Mouse (Mus musculus) frontal cortex, postnatal 25 days (tissue): ENCODE measurements at regions not wholly inside any gene's neighbourhood (a gene's known extent, or its start where the extent isn't known, plus 50 kb on each side); places are given as distances from the start of the nearest gene placed in this dataset.
A peak's percentile ranks its signal among the peaks of the same experiment; 100 is the strongest.

Experiments
- DNase-seq, 2 experiments: peaks; one replicate each; pipeline ENCODE4 v3.0.0; 2022; ENCODE audit warnings: low spot score in 2 of 2

DNA sequence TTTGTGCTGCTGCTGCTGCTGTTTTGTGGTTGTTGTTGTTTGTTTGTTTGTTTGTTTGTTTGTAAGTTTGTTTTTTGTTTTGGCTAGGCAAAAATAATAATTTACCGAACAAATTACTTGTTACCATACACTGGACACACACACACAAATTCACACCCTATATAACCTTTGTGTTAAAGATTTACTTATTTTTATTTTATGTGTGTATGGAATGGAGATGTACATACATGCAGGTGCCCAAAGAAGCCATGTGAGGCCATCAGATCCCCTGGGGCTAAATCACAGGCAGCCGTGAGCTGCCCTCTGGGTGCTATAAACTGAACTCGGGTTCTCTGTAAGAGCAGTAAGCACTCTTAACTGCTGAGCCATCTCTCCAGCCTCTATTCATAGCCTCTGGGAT lies 56.0 kb downstream of the Pttg1 start:
- DNase-seq = no peak

DNA sequence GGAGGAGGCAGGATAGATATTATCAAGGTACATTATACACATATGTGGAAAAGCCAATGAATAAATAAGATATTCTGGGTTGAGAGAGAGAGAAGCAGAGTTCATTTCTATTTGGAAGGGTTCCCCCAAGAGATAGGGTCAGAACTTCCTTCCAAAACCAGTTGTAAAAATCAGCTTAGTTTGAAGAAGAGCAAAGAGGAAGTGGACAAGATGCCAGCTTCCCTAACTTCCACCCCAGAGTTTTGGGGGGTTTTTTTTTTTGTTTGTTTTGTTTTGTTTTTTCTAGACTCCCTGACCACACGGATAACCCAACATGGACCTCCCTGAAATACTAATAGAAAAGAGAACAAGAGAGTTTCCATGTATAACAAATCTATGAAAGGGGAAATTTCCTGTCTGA lies 57.7 kb downstream of the Pttg1 start:
- no peak for DNase-seq

DNA sequence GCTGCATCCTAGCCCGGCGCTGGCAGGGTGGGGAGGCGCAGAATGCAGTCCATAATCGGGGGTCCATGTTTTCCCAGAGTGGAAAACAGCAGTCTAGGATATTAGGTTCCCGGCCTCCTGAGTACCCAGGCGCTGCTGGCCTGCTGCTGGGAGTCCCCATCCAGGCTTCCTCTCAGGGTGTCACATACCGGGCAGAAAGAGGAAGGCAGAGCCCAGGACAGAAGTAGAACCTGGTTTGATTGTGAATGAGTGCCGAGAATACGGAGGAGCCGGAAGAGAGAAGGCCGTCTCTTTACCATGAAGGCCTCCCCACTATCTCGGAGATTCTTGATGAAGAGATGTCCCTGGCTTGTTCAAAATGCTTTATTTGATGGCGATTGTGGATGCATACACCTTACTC lies 64.2 kb downstream of the Pttg1 start:
- no peak for DNase-seq

DNA sequence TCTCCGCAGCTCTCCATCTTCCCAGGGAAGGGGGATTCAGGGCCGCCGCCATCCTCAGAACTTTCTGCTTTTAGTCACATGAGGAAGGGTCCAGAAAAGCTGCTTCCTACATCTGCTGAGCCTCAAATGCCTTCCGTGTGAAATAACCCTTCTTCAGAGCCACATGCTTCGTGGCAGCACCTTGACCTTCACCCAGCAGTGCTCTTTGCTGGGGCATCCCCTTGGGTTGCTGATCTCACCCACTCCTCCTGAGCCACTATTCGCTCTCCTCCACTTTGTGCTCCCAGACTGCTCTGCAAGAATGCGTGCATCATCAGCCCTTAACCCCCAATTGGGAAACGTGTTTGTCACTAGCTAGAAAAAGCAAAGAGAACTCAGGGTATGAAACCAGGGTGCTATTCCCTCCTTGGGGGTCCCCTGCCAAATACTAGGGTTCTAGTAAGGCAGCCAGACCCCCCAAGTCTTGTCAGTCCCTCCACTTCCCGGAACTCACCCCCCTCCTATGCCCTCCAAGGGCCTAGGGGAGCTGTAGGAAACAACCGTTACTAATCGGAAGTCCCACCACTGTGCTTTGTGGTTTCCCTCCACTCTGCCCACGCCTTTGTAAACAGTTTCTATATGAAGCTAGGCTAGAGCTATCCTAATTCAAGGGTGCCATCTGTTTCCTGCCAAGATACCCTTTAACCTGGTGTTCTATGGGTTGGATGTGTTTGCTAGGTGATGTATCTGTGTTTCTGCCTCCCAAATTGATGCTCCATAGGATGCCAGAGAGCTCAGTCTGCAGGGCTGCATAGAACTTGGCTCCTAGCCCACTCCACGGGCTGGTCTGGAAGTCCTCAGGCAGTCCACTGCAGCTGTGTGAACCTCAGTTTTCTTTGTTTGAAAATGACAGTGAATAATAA lies 67.4 kb downstream of the Pttg1 start:
- no peak for DNase-seq

DNA sequence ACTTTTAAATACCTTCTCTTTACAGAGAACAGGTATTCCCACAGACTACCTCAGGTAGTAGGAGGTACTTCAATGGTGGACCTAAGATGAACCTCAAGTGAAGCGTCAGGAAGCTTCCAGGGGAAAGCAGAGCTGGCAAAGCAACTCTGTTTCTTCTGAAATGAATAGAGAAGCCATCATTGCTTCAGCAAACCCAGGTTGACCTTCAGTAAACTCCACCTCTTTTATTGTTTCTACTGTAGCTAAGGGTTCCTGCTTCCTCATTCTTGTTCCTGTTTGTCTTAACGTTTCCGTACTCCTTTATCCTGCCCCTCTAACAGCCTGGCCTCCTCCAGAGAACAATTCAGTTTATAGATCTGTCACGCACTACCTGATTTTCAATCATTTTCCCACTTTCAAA lies 72.4 kb downstream of the Pttg1 start:
- DNase-seq = no peak

DNA sequence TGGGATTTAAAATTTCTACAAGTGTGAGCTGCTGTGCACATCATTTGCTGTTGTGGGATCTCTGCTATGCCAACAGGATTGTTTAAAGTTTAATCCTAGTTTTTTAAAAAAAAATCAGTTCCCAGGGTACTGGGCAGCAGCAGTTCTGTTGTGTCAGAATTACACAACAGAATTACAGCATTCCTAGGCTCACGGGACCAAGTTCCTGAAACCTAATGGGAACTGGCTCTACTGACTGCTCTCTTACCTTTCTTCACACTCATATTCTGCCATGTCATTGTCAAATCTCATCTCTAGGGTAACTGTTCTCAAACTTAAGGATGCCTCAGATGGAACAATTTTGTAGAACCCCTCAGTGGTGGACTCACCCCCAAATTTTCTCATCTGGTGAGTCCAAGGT lies 73.0 kb downstream of the Pttg1 start:
- no peak for DNase-seq

DNA sequence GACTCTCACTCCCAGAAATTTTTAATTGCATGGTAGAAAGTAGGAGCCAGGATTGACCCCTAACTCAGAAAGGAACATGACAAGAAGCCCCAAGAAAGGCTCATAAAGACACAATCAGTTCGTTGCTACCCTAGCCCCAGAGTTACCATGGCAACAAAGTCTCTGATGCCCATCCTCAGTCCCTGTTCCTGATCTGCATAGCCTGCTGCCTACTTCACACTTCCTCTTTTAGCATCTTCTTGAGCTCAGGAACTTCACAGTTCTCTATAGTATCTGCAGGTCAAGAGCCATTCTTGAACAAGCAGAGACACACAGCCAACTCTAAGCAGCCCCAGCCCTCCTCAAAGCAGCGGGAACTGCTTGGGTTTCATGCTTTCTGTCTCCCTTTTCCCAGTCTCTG lies 74.2 kb downstream of the Pttg1 start:
- no peak for DNase-seq

DNA sequence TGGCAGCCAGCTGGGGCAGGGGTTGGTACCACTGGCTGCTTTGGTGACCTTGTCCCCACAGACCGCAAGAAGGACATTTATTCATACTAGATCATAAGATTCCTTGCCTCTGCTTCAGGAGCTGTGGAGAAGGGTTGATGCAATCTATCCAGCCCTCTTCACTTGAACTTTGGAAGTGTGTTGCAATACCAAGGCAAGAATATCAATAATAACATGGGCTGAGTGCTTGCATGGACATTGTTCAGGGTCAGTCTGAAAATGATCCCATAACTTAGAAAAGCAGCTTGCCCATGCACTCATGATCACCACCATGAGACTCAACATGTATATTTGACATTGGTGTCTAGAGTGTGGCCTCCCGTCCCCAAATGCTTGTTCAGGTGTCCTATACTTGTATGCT lies 74.7 kb downstream of the Pttg1 start:
- no peak for DNase-seq

DNA sequence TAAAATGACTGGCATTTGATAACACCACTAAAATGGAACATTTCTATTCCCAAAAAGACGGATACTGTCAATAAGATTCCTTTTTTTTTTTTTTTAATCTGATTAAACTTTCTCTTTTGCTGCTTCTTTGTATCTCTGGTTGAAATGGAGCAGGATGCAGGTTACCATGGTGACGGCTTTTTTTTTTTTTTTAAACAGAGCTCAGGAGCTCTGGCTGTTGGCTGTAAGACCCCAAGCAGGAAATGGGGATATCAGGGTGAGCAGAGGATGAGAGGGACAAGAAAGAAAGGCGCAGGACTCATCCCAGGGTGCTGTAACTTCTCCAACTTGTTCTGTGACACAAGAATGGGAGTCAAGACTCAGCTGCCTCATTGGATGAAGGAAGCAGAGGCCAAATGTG lies 75.8 kb downstream of the Pttg1 start:
- no peak for DNase-seq

DNA sequence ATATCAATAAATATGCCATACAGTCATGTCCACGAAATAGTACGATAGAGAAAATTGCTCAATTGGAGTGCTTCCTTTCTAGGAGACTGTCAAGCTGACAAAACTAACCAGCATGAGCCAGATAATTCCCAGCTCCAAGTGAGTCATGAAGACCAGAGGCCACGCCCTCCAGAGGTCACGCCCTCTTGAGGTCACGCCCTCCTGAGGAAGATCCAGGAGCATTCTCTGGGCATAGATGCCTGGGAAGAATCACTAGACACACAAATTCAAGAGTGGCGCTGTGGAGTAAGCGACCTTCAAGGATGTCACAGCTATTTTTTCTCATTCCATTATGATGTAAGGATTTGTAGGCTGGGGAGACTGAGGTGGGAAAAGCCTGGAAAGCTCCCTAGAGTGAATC lies 76.5 kb downstream of the Pttg1 start:
- DNase-seq = no peak

DNA sequence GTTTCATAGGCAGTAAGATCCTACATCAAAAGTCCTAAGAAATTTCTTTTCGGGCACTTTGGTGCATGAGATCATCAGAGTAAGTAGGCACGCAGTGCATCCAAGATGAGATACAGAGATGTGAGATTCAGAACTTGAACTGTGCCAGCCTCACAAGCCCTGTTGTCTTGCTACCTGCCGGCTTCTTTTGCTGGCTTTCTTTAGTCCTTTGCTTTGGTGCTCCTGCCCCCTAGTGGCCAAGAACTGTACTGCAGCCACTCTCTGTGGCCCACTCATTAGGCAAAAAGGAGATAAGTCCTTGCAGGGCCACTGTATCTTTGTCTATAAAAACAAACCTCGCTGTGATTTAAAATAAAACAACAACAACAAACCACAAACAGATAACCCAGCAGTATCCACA lies 77.5 kb downstream of the Pttg1 start:
- peak; percentile 91 to 96 for DNase-seq

DNA sequence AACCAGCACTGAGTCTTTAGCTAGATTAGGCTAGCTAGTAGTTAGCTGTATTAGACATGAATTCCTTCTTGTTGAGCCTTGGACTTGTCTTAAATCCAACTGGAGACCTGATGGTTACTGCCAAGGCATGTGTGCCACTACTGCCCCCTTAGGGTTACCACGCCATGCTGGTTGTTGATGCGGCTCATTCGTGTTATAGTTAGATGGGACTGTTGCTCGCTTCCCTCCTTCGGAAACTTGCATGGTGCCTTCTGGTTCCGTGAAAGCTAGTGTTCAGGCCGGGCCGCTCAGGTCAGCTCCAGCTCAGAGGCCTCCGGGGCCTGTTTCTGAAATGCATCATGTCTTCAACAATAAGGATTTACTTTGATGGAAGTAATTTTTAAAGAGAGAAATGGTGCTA lies 79.6 kb downstream of the Pttg1 start:
- DNase-seq = no peak

DNA sequence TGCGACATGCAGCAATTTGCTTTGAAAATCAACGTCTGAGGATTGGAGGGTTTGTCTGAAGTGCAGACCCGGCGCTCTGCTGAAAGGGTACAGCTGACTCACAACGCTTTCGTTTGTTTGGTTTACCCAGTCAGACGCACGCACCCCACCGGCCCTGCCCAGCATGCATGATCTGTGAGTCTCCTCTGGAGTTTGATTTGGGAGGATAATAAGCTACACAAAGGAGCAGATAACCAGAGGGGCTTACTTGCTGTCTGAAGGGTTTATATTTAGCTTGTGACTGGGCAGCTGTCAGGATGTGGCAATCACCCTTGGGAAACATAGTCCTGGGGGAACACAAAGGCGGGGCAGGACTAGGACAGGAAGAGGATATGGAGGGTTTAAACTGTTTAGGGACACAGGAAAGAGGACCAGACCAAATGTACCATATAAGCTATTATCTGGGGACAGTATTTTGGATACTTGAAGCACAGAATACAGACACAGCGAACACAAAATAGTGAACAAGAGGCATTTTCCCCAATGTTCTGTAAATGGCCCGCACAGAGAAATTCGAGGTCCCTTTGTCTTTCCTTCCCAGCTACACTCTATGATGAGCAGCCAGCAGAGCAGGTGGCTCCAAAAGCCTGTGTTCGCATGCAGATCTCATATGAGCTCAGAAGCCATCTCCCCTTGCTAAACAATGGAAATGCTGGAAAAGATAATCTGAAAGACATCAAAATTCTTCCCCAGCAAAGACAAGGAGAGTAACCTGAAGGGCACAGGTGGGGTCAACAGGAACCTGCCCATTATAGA lies 81.1 kb downstream of the Pttg1 start:
- no peak for DNase-seq

DNA sequence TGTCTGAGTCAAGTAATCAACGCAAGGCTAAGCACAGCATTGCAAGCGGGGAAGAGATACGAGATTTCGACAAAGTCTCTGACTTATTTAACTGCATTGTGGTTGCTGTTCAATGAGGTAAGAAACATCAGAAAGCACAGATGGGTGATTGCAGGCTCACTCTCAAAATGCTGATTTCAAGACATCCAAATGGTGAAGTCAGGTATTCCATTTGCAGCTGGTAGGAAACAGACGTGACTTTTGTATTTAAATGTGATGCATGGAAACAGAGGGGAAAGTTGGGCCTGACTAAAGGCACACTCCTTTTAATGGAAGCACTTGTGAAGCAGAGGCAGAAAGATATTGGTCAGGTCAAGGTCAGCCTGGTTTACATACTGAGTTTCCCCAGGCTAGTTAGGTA lies 82.5 kb downstream of the Pttg1 start:
- DNase-seq = no peak

DNA sequence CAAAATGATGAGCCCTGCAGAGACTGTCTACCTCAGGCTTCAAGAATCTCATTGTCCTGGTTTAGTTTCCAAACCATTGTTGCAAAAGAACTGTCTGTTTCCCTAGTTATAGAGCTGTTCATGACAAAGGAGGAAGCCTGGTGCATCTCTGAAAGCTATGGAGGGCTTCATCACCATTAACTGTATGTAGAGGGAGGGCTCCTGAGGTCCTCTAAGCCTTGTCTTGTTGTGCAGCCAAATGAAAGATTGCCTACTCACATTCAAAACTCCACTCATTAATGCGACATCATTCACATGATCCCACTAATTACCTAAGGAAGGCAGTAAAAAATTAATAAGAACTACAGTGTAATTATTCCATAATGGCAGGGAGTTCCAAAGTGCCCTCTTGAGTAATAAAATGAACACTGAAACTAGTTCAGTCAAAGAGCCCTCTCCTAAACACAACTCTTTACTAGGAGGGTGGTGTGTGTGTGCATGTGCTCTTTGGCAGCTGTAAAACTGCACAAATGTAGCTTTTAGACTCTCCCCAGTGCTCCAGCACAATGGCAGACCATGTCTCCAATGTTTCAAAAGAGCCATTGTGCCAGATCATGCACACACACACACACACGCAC lies 87.6 kb downstream of the Pttg1 start:
- no peak for DNase-seq

DNA sequence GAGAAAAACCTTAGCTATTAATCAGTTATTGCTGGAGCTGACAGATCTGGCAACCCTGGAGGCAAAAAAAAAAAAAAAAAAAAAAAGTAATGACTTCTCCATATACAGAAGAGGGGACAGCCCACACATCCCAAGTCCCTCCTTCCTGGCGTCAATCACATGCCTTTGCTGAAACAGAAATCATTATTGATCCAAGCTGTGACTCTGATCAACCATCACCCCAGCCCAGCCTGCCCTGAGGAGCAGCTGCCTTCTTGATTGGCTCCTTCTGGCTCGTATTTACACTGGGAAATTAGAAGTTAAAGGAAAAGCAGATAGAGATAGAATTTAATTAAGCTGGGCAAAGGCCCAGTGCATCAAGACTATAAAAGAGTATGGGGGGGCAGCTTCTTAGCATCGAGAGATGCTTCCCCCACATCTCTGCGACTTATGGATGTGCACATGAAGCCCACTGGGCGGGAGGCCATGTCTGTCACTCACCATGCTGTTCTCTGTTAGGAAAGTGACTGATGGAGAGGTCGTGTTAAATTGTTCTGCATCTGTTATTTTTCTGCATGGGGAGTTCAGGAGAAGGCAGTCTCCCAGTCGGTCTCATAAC lies 90.3 kb downstream of the Pttg1 start:
- DNase-seq = no peak

DNA sequence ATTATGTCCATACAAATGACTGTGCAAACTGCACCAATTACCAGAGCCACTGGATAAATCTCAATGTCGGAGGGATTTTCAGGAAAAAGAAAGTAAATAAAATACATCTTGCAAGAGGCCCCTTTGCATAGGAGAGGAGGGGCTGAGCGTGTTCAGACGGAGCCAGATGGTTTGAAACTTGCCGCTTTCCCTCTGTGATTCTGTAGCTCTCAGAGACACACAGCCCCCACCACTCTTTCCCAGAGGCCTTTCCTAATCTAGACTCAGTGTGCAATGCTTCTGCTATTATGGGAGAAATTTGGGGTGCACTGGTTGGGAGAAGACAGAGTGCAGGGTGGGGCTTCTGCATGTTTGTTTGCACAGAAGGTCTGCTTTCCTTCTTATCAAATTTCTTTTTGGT lies 92.5 kb downstream of the Pttg1 start:
- no peak for DNase-seq

DNA sequence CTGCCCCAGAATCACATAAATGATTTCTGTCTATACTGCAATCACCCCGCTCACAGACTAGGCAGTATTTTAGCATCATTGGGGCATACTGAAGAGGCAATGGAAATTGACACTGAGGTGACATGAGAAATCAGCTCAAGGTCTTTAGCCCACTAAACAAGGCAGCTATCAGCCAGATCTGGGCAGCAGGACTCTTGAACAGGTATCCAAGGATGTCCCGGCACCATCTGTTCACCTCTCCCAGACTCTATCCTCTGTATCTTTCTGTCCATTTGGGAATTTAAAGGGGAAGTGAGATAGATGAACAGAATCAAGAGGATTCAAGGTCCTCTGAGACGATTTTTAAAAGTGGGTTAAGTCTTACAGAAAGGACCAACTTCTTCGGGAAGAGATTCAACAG lies 112.1 kb downstream of the Pttg1 start:
- no peak for DNase-seq
